ENCODE assay signal across 8 mouse cellular contexts in the genomic region with DNA sequence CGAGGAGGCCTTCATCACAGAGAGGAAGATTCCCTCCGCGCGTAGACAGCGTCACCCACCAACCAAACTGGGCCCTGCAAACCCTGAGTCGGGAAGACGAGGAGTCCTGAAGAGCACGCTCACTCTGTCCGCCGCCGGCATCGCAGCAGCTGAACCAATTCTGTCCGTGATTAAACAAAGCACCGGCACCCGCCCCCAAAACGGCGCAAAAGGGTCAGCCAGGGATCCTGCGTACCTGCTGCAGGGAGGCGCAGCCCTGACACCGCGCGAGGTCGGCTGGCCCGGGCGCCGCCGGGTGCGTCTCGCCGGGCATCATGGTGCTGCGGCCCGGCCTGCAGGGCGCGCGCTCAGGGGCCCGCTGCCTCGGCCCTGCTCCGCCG. TPM values are rescaled to one million over a fixed set of nuclear protein-coding genes. Genes with fewer than 3 reads are reported as not detected.
DNase-seq lines count a peak whose midpoint lies in the region; ATAC-seq lines count a peak whose summit lies in the region.

A gene (minus strand): TSS at position 353 of the 380 bp plus-strand sequence.

- peak within 1 kb of the TSS; percentile 92 for H3K9ac ChIP-seq in forebrain, embryonic 13.5 days
- peak within 1 kb of the TSS; percentile 90 for H3K9ac ChIP-seq in hindbrain, embryonic 11.5 days (ENCODE audit: low read depth, low read length)
- peak within 1 kb of the TSS; percentile 85 for H3K9ac ChIP-seq in liver, embryonic 12.5 days
- H3K9ac ChIP-seq in stomach, embryonic 14.5 days (replicated peaks; ENCODE audit: low read depth, low read length): peak within 1 kb of the TSS; percentile 86

- H3K4me2 ChIP-seq in forebrain, embryonic 13.5 days: peak within 1 kb of the TSS; percentile 88
- peak within 1 kb of the TSS; percentile 48 for H3K4me2 ChIP-seq in hindbrain, embryonic 11.5 days (replicated peaks; ENCODE audit: low read depth, low read length)
- peak within 1 kb of the TSS; percentile 79 for H3K4me2 ChIP-seq in liver, embryonic 12.5 days
- peak within 1 kb of the TSS; percentile 87 for H3K4me2 ChIP-seq in stomach, embryonic 14.5 days (replicated peaks; ENCODE audit: low read depth, low read length)

- H3K4me3 ChIP-seq in forebrain, embryonic 13.5 days: peak within 1 kb of the TSS; percentile 93
- peak within 1 kb of the TSS; percentile 90 for H3K4me3 ChIP-seq in hindbrain, embryonic 11.5 days (ENCODE audit: low read depth, low read length)
- H3K4me3 ChIP-seq in liver, embryonic 12.5 days: peak within 1 kb of the TSS; percentile 90
- peak within 1 kb of the TSS; percentile 70 for H3K4me3 ChIP-seq in stomach, embryonic 14.5 days (ENCODE audit: low read depth, low read length)

- 1% methylated on average over 37 of the region's 39 CpGs for WGBS in forebrain, embryonic 13.5 days
- 0% methylated on average over 29 of the region's 39 CpGs for WGBS in hindbrain, embryonic 11.5 days
- under 1% methylated on average over 39 of the region's 39 CpGs for WGBS in liver, embryonic 12.5 days (ENCODE audit: insufficient replicate concordance)
- under 1% methylated on average over 39 of the region's 39 CpGs for WGBS in stomach, embryonic 14.5 days

- peak; percentile 28 for ATAC-seq in forebrain, embryonic 13.5 days
- peak; percentile 63 for ATAC-seq in hindbrain, embryonic 11.5 days (ENCODE audit: low FRiP score)
- ATAC-seq in liver, embryonic 12.5 days: peak; percentile 42
- ATAC-seq in stomach, embryonic 14.5 days (ENCODE audit: insufficient number of reproducible peaks, insufficient read depth, low FRiP score, low read depth): peak; percentile 66

- H3K27ac ChIP-seq in forebrain, embryonic 13.5 days: peak within 1 kb of the TSS; percentile 87
- H3K27ac ChIP-seq in hindbrain, embryonic 11.5 days (ENCODE audit: low read depth, low read length): peak within 1 kb of the TSS; percentile 76
- H3K27ac ChIP-seq in liver, embryonic 12.5 days: peak within 1 kb of the TSS; percentile 77
- H3K27ac ChIP-seq in stomach, embryonic 14.5 days (ENCODE audit: low read length): peak within 1 kb of the TSS; percentile 89

- peaks cover 23% of the 10 kb centered on the region for H3K4me1 ChIP-seq in forebrain, embryonic 13.5 days
- H3K4me1 ChIP-seq in hindbrain, embryonic 11.5 days (replicated peaks; ENCODE audit: control insufficient read depth, insufficient read depth, low read length): no peaks in the 10 kb centered on the region; the same call in 1 of the 2 replicates
- peaks cover 36% of the 10 kb centered on the region for H3K4me1 ChIP-seq in liver, embryonic 12.5 days
- peaks cover 15% of the 10 kb centered on the region for H3K4me1 ChIP-seq in stomach, embryonic 14.5 days (ENCODE audit: control insufficient read depth, insufficient read depth, low read length)

- no peaks in the 10 kb centered on the region for H3K9me3 ChIP-seq in forebrain, embryonic 13.5 days (replicated peaks)
- H3K9me3 ChIP-seq in hindbrain, embryonic 11.5 days (ENCODE audit: control insufficient read depth, low read length): no peaks in the 10 kb centered on the region
- no peaks in the 10 kb centered on the region for H3K9me3 ChIP-seq in liver, embryonic 12.5 days (replicated peaks)
- no peaks in the 10 kb centered on the region for H3K9me3 ChIP-seq in stomach, embryonic 14.5 days (ENCODE audit: control insufficient read depth, low read depth, low read length)

- peaks cover 13% of the 10 kb centered on the region; the same call in 1 of the 2 replicates for H3K27me3 ChIP-seq in forebrain, embryonic 13.5 days
- no peaks in the 10 kb centered on the region; the same call in 1 of the 2 replicates for H3K27me3 ChIP-seq in hindbrain, embryonic 11.5 days (ENCODE audit: control insufficient read depth, insufficient read depth, low read length)
- no peaks in the 10 kb centered on the region for H3K27me3 ChIP-seq in liver, embryonic 12.5 days (replicated peaks)
- H3K27me3 ChIP-seq in stomach, embryonic 14.5 days (ENCODE audit: control insufficient read depth, insufficient read depth, low read length): no peaks in the 10 kb centered on the region

- DNase-seq in left cerebral cortex, adult 18-20 months (ENCODE audit: low spot score in 2 of 2): no peak
- no peak for DNase-seq in left cerebral cortex, adult 11 months (ENCODE audit: low spot score)
- DNase-seq in adrenal gland, adult 8-10 months: no peak
- peak; percentile 64 for DNase-seq in hindbrain, embryonic 11.5 days (ENCODE audit: low spot score)
- no peak for DNase-seq in yolk sac, embryonic 10.5 days (ENCODE audit: low spot score)

- no peaks in the 10 kb centered on the region for H3K36me3 ChIP-seq in forebrain, embryonic 13.5 days (ENCODE audit: poor library complexity, severe bottlenecking)
- H3K36me3 ChIP-seq in hindbrain, embryonic 11.5 days (ENCODE audit: control insufficient read depth, insufficient read depth, low read length): no peaks in the 10 kb centered on the region
- H3K36me3 ChIP-seq in liver, embryonic 12.5 days: no peaks in the 10 kb centered on the region
- H3K36me3 ChIP-seq in stomach, embryonic 14.5 days (ENCODE audit: control insufficient read depth, insufficient read depth, low read length): no peaks in the 10 kb centered on the region

RNA-seq across cellular contexts. Expression of the gene that starts here (rescaled TPM):
- 10 to 100 TPM; 66.4 to 70.7 TPM for total RNA-seq in left cerebral cortex, adult 18-20 months (2021)
- 10 to 100 TPM; 28.2 to 42.2 (median 34.3) TPM for total RNA-seq in adrenal gland, adult 8-10 months (2022)
- polyA plus RNA-seq in forebrain, embryonic 13.5 days (2015; fragmentation: Nextera tagmentation; extraction: Ambion mirVana): 22.4 and 27.2 TPM in 2 replicates
- polyA plus RNA-seq in hindbrain, embryonic 11.5 days (2014; fragmentation: Nextera tagmentation; extraction: Ambion mirVana): 26.8 and 28.4 TPM in 2 replicates
- polyA plus RNA-seq in liver, embryonic 12.5 days (2016; fragmentation: Nextera tagmentation; extraction: Ambion mirVana): 9.7 and 10.3 TPM in 2 replicates
- polyA plus RNA-seq in stomach, embryonic 14.5 days (2014; fragmentation: Nextera tagmentation; extraction: Ambion mirVana): 35.0 and 35.1 TPM in 2 replicates
